In the genomic region with DNA sequence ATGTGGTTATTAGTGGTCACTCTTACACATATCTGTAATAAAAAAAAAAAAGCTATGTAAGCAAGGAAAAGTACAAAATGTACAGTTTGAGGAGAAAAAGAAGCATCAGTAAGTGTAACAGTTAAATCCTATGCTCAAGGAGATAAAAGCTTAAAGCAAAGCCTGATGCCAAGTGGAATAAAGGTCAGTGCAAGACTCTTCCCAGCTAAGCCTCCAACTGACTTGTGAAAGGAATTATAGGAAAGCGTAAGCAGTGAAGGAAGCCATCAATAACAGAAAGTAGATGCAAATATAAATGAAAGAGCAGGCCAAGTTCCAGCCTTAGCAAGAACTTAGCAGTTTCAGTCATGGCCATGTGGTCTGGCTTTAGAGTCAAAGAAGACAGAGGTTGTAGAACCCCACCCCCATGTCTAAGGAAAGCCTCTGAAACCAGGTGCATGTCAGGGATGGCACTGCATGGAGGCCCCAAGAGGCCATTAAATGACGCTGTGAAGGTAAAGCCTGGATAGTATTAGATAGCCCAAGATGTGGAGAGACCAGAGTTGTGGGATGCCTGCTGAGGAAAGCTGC, we compare ENCODE assay signal across 25 mouse cellular contexts.
"Had no signal": no experiment of that assay in that cellular context is flagged by ENCODE, and none has a peak within 500 bp of the region (broad histone marks: within the 10 kb centered on the region; RNA-seq: fewer than 3 reads in every experiment).

No protein-coding gene starts in this region.

- H3K27me3 ChIP-seq: heart, embryonic 12.5 days; hindbrain, embryonic 12.5 days; intestine, embryonic 15.5 days; limb, embryonic 12.5 days had no signal

- H3K27ac ChIP-seq: heart, embryonic 10.5 days; hindbrain, embryonic 10.5 days; hindbrain, embryonic 12.5 days; hindbrain, embryonic 14.5 days; intestine, embryonic 15.5 days; layer of hippocampus, adult 2 months; left cerebral cortex, adult 2 months; limb, embryonic 10.5 days; limb, embryonic 12.5 days had no signal

- ATAC-seq: hindbrain, embryonic 16.5 days; inflammation-experienced regulatory T-cells, adult 6 months; intestine, embryonic 15.5 days; intestine, postnatal 0 days had no signal

- DNase-seq: gastrocnemius, postnatal 14 days; gastrocnemius, postnatal 36 days; heart, adult 18-20 months; heart, postnatal 10 days; heart, postnatal 4 days; kidney, adult 18-20 months; kidney, adult 8-10 months; kidney, postnatal 10 days; kidney, postnatal 25 days; kidney, postnatal 4 days; liver had no signal

- H3K4me2 ChIP-seq: heart, embryonic 12.5 days; hindbrain, embryonic 12.5 days; hindbrain, embryonic 14.5 days; intestine, embryonic 15.5 days; limb, embryonic 12.5 days; liver, embryonic 11.5 days had no signal

- H3K4me1 ChIP-seq: heart, embryonic 10.5 days; heart, embryonic 12.5 days; hindbrain, embryonic 10.5 days; hindbrain, embryonic 12.5 days; intestine, embryonic 15.5 days; limb, embryonic 10.5 days; limb, embryonic 12.5 days had no signal

- H3K4me3 ChIP-seq: heart, embryonic 10.5 days; heart, embryonic 12.5 days; hindbrain, embryonic 10.5 days; hindbrain, embryonic 12.5 days; intestine, embryonic 15.5 days; layer of hippocampus, adult 2 months; left cerebral cortex, adult 2 months; limb, embryonic 10.5 days; limb, embryonic 12.5 days had no signal

- H3K9ac ChIP-seq: heart, embryonic 12.5 days; hindbrain, embryonic 12.5 days; hindbrain, embryonic 14.5 days; intestine, embryonic 15.5 days; limb, embryonic 12.5 days had no signal

- H3K9me3 ChIP-seq: heart, embryonic 10.5 days; heart, embryonic 12.5 days; hindbrain, embryonic 10.5 days; hindbrain, embryonic 12.5 days; intestine, embryonic 15.5 days; limb, embryonic 10.5 days; limb, embryonic 12.5 days had no signal
